Mouse (Mus musculus): ENCODE measurements around the gene Rpusd2. TPM values are rescaled to one million over a fixed set of nuclear protein-coding genes. Genes with fewer than 3 reads are reported as not detected.
"Not testable (repeated sequence)": the region's sequence is repeated elsewhere in the genome, so short reads cannot be mapped to it uniquely, and the experiment has no call there.

The Rpusd2 gene
- polyA plus RNA-seq, 1 experiment from 2014 or later: 4.1 TPM

DNA sequence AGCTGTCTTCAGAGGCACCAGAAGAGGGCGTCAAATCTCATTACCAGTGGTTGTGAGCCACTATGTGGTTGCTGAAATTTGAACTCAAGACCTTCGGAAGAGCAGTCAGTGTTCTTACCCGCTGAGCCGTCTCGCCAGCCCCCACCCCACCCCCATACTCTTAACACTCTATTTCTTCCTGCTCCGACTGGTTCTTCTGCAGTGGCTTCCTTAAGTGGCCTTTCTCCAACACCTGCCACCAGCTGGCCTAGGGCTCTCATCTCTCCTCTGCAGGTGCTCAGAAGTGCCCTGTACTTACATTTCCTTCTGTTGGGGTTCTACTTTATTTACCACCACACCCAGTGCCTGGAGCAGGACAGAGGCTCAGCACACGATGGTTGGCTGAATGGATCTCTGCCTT is 19.6 kb upstream of the Rpusd2 start:
- Histone ChIP-seq H3K4me2 (ENCODE audit: low read depth, low read length) (no peak overlapping the region), H3K4me3 (ENCODE audit: low read depth, low read length) (no peak overlapping the region), H3K27me3 (ENCODE audit: control insufficient read depth, insufficient read depth, low read length) (no peaks in the 10 kb centered on the region), H3K9ac (replicated peaks; ENCODE audit: low read depth, low read length) (no peak overlapping the region), H3K36me3 (ENCODE audit: control insufficient read depth, insufficient read depth, low read length) (no peaks in the 10 kb centered on the region), H3K27ac (ENCODE audit: low read depth, low read length) (no peak overlapping the region), H3K9me3 (ENCODE audit: control insufficient read depth, low read length) (no peaks in the 10 kb centered on the region), H3K4me1 (ENCODE audit: control insufficient read depth, insufficient read depth, low read length) (peaks cover 5% of the 10 kb centered on the region)
- ATAC-seq (ENCODE audit: low read depth): no peak
- WGBS: 82% methylated on average over 7 of the region's 7 CpGs

DNA sequence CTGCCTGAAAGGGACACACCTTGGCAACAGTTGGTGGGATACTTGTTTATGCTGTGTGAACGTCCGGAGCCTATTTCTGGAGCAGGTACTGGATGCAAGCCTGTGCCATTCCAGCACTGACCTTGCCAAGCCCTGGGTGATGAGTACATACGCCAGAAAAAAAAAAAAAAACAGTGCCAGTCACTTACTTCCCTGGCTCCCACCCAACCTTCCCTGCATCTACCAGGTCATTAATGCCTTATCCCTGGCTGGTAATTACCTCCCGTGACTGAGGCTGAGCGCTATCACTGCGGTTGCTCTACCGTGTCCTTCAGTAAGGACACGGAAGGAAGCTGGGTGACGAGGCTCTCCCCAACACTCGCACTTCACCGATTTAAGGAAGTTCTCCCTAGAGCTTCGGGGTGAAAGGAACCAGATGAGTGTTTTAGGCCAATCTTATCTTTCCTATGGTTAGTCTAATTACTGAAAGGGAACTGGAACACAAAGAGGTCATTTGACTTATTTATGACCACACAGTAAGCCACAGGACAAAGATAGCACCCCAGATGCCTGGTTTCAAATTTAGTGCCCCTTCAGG is 18.9 kb upstream of the Rpusd2 start:
- no peaks in the 10 kb centered on the region for H3K27me3 ChIP-seq (ENCODE audit: control insufficient read depth, insufficient read depth, low read length)
- no peak overlapping the region for H3K9ac ChIP-seq (replicated peaks; ENCODE audit: low read depth, low read length)
- 41% methylated on average over 12 of the region's 12 CpGs for WGBS
- H3K4me1 ChIP-seq (ENCODE audit: control insufficient read depth, insufficient read depth, low read length): peaks cover 5% of the 10 kb centered on the region
- H3K4me2 ChIP-seq (ENCODE audit: low read depth, low read length): no peak overlapping the region
- no peak overlapping the region for H3K27ac ChIP-seq (ENCODE audit: low read depth, low read length)
- ATAC-seq (ENCODE audit: low read depth): no peak
- H3K36me3 ChIP-seq (ENCODE audit: control insufficient read depth, insufficient read depth, low read length): no peaks in the 10 kb centered on the region
- no peaks in the 10 kb centered on the region for H3K9me3 ChIP-seq (ENCODE audit: control insufficient read depth, low read length)
- no peak overlapping the region for H3K4me3 ChIP-seq (ENCODE audit: low read depth, low read length)

DNA sequence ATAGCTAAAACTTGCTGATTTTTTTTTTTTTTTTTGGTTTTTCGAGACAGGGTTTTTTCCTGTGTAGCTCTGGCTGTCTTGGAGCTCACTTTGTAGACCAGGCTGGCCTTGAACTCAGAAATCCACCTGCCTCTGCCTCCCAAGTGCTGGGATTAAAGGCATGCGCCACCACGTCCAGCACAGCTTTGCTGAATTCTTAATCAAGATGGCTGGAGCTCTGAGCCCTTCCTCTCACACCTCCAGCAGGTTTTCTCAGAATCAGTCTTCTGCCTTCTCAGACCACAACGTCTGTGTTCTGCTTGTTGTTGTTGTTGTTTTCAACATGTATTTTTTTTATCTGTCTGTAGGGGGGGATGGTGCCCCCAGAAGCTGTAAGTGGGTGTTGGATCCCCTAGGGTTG is 18.3 kb upstream of the Rpusd2 start:
- not testable (repeated sequence) for ATAC-seq (ENCODE audit: low read depth); H3K9ac ChIP-seq (replicated peaks; ENCODE audit: low read depth, low read length); H3K27me3 ChIP-seq (ENCODE audit: control insufficient read depth, insufficient read depth, low read length); H3K4me3 ChIP-seq (ENCODE audit: low read depth, low read length); H3K4me2 ChIP-seq (ENCODE audit: low read depth, low read length); H3K27ac ChIP-seq (ENCODE audit: low read depth, low read length); H3K36me3 ChIP-seq (ENCODE audit: control insufficient read depth, insufficient read depth, low read length); H3K9me3 ChIP-seq (ENCODE audit: control insufficient read depth, low read length); H3K4me1 ChIP-seq (ENCODE audit: control insufficient read depth, insufficient read depth, low read length)
- 85% methylated on average over 4 of the region's 4 CpGs for WGBS

DNA sequence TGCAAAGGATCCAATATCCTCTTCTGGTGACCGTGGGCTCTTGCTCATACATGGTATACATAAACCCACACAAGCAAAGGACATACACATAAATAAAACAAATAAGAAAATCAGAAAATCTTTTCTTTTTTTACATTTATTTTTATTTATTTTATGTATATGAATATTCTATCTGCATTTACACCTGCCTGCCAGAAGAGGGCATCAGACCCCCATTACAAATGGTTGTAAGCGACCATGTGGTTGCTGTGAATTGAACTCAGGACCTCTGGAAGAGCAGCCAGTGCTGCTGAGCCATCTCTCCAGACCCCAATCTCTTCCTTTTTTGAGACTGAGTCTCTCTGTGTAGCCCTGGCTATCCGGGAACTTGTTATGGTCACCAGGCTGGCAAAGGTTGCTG is 16.9 kb upstream of the Rpusd2 start:
- H3K9me3 ChIP-seq (ENCODE audit: control insufficient read depth, low read length): no peaks in the 10 kb centered on the region
- H3K27ac ChIP-seq (ENCODE audit: low read depth, low read length): no peak overlapping the region
- H3K9ac ChIP-seq (replicated peaks; ENCODE audit: low read depth, low read length): no peak overlapping the region
- 90% methylated on average over 3 of the region's 3 CpGs for WGBS
- no peak overlapping the region for H3K4me3 ChIP-seq (ENCODE audit: low read depth, low read length)
- no peaks in the 10 kb centered on the region for H3K27me3 ChIP-seq (ENCODE audit: control insufficient read depth, insufficient read depth, low read length)
- H3K36me3 ChIP-seq (ENCODE audit: control insufficient read depth, insufficient read depth, low read length): peaks cover 14% of the 10 kb centered on the region; the same call in 1 of the 2 replicates
- H3K4me2 ChIP-seq (ENCODE audit: low read depth, low read length): no peak overlapping the region
- no peak for ATAC-seq (ENCODE audit: low read depth)
- H3K4me1 ChIP-seq (ENCODE audit: control insufficient read depth, insufficient read depth, low read length): peaks cover 5% of the 10 kb centered on the region

DNA sequence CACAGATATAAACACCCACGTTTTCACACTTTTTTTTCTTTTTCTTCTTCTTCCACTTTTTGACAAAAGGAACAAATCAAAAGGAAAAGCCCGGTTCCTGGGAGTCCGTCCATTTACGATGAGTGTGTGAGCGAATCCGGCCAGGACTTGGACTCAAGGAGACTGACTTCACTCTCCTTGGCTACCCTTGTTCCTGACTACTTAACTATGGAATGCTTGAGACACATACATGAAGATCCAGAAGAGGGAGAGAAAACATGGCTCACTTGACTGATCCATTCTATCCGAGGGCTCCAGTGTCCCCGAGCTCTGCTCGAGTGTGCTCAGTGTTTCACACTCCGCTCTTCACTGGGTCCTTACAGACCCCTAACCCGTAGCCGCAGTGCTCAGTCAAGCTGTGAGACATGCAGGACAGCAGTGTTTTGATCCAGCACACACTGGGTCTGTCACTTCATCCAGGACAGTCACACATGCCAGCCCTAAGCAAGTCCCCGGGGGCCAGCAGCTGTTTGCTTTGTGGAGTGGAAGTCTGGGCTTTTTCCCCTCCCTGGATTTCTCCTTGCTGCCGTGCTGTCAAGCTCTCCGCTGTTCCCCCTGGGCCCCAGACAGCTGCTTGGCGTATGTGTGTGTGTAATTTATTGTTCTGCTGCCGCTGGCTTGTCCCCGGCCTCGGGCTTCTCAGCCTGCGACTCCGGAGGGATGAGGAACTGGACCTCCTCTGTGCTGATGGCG is 16.0 kb upstream of the Rpusd2 start:
- Histone ChIP-seq H3K27ac (ENCODE audit: low read depth, low read length) (peak overlapping the region; percentile 61), H3K4me2 (ENCODE audit: low read depth, low read length) (peak overlapping the region; percentile 22; the same call in 1 of the 2 replicates), H3K4me3 (ENCODE audit: low read depth, low read length) (no peak overlapping the region), H3K9ac (replicated peaks; ENCODE audit: low read depth, low read length) (no peak overlapping the region), H3K27me3 (ENCODE audit: control insufficient read depth, insufficient read depth, low read length) (no peaks in the 10 kb centered on the region), H3K36me3 (ENCODE audit: control insufficient read depth, insufficient read depth, low read length) (peaks cover 14% of the 10 kb centered on the region; the same call in 1 of the 2 replicates), H3K9me3 (ENCODE audit: control insufficient read depth, low read length) (no peaks in the 10 kb centered on the region), H3K4me1 (ENCODE audit: control insufficient read depth, insufficient read depth, low read length) (peaks cover 5% of the 10 kb centered on the region)
- ATAC-seq (ENCODE audit: low read depth): peak; percentile 83
- 46% methylated on average over 22 of the region's 22 CpGs for WGBS

DNA sequence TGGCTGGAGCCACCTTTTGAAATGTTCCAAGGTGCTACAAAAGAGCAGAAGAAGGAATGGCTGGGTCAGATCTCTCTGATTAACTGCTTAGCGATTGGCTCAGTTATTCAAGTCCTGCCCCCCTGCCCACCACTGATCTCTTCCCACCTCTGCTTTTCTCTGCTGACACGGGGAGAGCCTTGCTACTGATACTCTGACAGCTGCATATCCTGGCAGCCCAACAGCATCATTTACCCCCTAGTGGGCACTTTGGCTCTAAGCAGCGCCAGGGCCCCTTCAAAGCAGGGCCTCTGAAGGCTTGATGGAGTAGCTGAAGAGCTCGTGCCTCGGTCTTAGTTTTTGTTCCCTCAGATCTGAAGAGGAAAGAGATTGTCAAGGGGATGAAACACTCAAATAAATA is 15.5 kb upstream of the Rpusd2 start:
- Histone ChIP-seq H3K27me3 (ENCODE audit: control insufficient read depth, insufficient read depth, low read length) (no peaks in the 10 kb centered on the region), H3K4me2 (ENCODE audit: low read depth, low read length) (peak overlapping the region; percentile 22; the same call in 1 of the 2 replicates), H3K27ac (ENCODE audit: low read depth, low read length) (peak overlapping the region; percentile 61), H3K4me1 (ENCODE audit: control insufficient read depth, insufficient read depth, low read length) (peaks cover 5% of the 10 kb centered on the region), H3K36me3 (ENCODE audit: control insufficient read depth, insufficient read depth, low read length) (peaks cover 14% of the 10 kb centered on the region; the same call in 1 of the 2 replicates), H3K9me3 (ENCODE audit: control insufficient read depth, low read length) (no peaks in the 10 kb centered on the region), H3K9ac (replicated peaks; ENCODE audit: low read depth, low read length) (no peak overlapping the region), H3K4me3 (ENCODE audit: low read depth, low read length) (no peak overlapping the region)
- ATAC-seq (ENCODE audit: low read depth): peak; percentile 85
- WGBS: 4% methylated on average over 5 of the region's 5 CpGs

DNA sequence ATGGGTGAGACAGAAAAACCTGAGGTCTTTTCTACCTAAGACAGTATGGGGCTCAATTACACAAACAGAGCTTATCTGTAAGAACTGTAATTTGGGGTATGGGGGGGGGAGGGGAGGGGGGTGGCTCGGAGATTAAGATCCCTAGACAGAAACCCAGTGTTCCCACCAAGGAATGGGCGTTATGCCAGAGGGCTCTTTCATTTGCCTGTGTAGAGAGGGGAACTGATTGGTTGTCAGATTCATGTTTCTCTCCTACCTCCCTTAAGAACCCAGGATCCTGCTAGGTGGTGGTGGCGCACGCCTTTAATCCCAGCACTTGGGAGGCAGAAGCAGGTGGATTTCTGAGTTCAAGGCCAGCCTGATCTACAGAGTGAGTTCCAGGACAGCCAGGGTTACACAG is 15.1 kb upstream of the Rpusd2 start:
- Histone ChIP-seq H3K27ac (ENCODE audit: low read depth, low read length) (no peak overlapping the region; the same call in 1 of the 2 replicates), H3K4me1 (ENCODE audit: control insufficient read depth, insufficient read depth, low read length) (peaks cover 5% of the 10 kb centered on the region), H3K36me3 (ENCODE audit: control insufficient read depth, insufficient read depth, low read length) (peaks cover 14% of the 10 kb centered on the region; the same call in 1 of the 2 replicates), H3K27me3 (ENCODE audit: control insufficient read depth, insufficient read depth, low read length) (no peaks in the 10 kb centered on the region), H3K9ac (replicated peaks; ENCODE audit: low read depth, low read length) (no peak overlapping the region), H3K4me3 (ENCODE audit: low read depth, low read length) (no peak overlapping the region), H3K4me2 (ENCODE audit: low read depth, low read length) (no peak overlapping the region), H3K9me3 (ENCODE audit: control insufficient read depth, low read length) (no peaks in the 10 kb centered on the region)
- ATAC-seq (ENCODE audit: low read depth): peak; percentile 38
- 48% methylated on average over 4 of the region's 4 CpGs for WGBS

DNA sequence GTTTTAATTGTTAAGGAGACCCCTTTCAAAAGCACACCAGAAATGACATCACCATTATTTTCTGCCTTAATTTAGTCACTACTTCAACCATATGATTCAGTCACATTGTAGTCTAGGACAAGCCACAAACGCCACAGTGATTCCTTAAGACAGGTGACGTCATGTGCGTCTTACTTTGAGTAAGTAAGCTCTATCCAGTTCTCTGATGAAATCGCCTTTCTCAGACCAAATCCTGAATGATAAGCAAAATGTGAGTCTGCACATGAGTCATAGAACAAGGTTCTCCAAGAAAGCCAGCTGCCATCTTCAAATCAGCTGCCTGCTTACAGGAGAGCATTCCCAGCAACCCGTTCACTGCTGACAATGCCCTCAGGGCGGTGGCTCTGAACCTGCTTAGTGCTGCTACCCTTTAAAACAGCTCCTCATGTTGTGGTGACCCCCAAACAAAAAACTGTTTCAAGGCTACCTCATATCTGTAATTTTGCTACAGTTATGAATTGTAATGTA is 11.4 kb upstream of the Rpusd2 start:
- no peaks in the 10 kb centered on the region for H3K9me3 ChIP-seq (ENCODE audit: control insufficient read depth, low read length)
- ATAC-seq (ENCODE audit: low read depth): no peak
- no peaks in the 10 kb centered on the region for H3K27me3 ChIP-seq (ENCODE audit: control insufficient read depth, insufficient read depth, low read length)
- peaks cover 5% of the 10 kb centered on the region for H3K4me1 ChIP-seq (ENCODE audit: control insufficient read depth, insufficient read depth, low read length)
- no peak overlapping the region for H3K4me2 ChIP-seq (ENCODE audit: low read depth, low read length)
- 93% methylated on average over 6 of the region's 6 CpGs for WGBS
- H3K36me3 ChIP-seq (ENCODE audit: control insufficient read depth, insufficient read depth, low read length): peaks cover 14% of the 10 kb centered on the region; the same call in 1 of the 2 replicates
- H3K27ac ChIP-seq (ENCODE audit: low read depth, low read length): no peak overlapping the region
- H3K9ac ChIP-seq (replicated peaks; ENCODE audit: low read depth, low read length): no peak overlapping the region
- no peak overlapping the region for H3K4me3 ChIP-seq (ENCODE audit: low read depth, low read length)

DNA sequence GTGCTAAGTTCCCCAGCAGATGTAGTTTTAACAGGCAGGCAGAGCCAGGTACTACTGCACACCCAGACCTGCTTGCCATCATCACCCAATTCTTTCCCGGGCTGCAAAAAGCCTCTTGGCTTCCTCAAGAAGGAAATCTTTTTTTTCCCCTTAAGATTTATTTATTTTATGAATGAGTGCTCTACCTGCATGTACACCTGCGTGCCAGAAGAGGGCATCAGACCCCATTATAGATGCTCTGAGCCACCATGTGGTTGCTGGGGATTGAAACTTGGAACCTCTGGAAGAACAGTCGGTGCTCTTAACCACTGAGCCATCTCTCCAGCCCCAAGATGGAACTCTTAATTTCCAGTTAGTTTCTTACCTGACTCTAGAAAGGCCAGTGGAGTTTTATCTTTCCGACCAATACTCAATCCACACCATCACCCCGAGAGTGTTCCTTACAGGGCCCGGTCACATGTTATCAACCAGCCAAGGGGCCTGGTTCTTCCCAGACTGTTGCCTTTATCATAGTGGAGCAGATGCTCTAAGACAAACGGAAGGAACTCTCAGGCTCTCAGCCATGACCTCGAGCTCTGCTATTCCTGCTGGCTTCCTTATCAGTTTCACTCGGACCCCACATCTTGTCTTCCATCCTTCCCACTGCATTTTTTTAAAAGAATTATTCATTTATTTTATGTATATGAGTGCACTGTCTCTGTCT is 9.9 kb upstream of the Rpusd2 start:
- Histone ChIP-seq H3K4me2 (ENCODE audit: low read depth, low read length) (no peak overlapping the region), H3K27me3 (ENCODE audit: control insufficient read depth, insufficient read depth, low read length) (no peaks in the 10 kb centered on the region), H3K4me1 (ENCODE audit: control insufficient read depth, insufficient read depth, low read length) (peaks cover 6% of the 10 kb centered on the region; the same call in 1 of the 2 replicates), H3K36me3 (ENCODE audit: control insufficient read depth, insufficient read depth, low read length) (peaks cover 14% of the 10 kb centered on the region; the same call in 1 of the 2 replicates), H3K4me3 (ENCODE audit: low read depth, low read length) (no peak overlapping the region), H3K9ac (replicated peaks; ENCODE audit: low read depth, low read length) (no peak overlapping the region), H3K9me3 (ENCODE audit: control insufficient read depth, low read length) (no peaks in the 10 kb centered on the region), H3K27ac (ENCODE audit: low read depth, low read length) (no peak overlapping the region)
- WGBS: 78% methylated on average over 9 of the region's 9 CpGs
- ATAC-seq (ENCODE audit: low read depth): no peak

Measured in neural tube, embryonic 14.5 days (tissue).